In genomic region chr2:13104388-13104787, GRCm38 (mm10) we compare ENCODE assay signal across 16 mouse cellular contexts.
A peak's percentile ranks its signal among the peaks of the same experiment; 100 is the strongest.
DNase-seq lines count a peak whose midpoint lies in the region; ATAC-seq lines count a peak whose summit lies in the region.
"Had no signal": no experiment of that assay in that cellular context is flagged by ENCODE, and none has a peak within 500 bp of the region (broad histone marks: within the 10 kb centered on the region; RNA-seq: fewer than 3 reads in every experiment).

No protein-coding gene starts in this region.

- peak; percentile 6 for DNase-seq in kidney, adult 11 months
- no peak for DNase-seq in kidney, postnatal 36 days
- peak; percentile 41 for DNase-seq in midbrain, embryonic 11.5 days (ENCODE audit: low spot score, missing footprints)
- no peak for DNase-seq in midbrain, embryonic 10.5 days (ENCODE audit: low spot score)
- peak; percentile 8 for DNase-seq in kidney, postnatal 14 days
- DNase-seq in layer of hippocampus, postnatal 25 days (ENCODE audit: extremely low spot score in 1 of 2, low spot score in 1 of 2): no peak
- DNase-seq in cerebellum, adult 9-10 months: no peak
- DNase-seq: adrenal gland, adult 2 months; adrenal gland, postnatal 25 days; cerebellum, adult 18-20 months; cerebellum, postnatal 10 days; forebrain, postnatal 0 days; gastrocnemius, postnatal 14 days had no signal

- H3K9ac ChIP-seq in midbrain, embryonic 11.5 days (ENCODE audit: low read length): no peak overlapping the region
- H3K9ac ChIP-seq: forebrain, embryonic 13.5 days; forebrain, postnatal 0 days; heart, embryonic 12.5 days had no signal

- H3K27ac ChIP-seq in midbrain, embryonic 11.5 days (ENCODE audit: low read depth, low read length): no peak overlapping the region
- H3K27ac ChIP-seq in midbrain, embryonic 10.5 days (replicated peaks): no peak overlapping the region
- H3K27ac ChIP-seq: embryonic facial prominence, embryonic 10.5 days; forebrain, embryonic 13.5 days had no signal

- H3K36me3 ChIP-seq in midbrain, embryonic 11.5 days (ENCODE audit: control insufficient read depth, insufficient read depth, low read length): no peaks in the 10 kb centered on the region
- H3K36me3 ChIP-seq in midbrain, embryonic 10.5 days: no peaks in the 10 kb centered on the region
- H3K36me3 ChIP-seq: embryonic facial prominence, embryonic 10.5 days; heart, embryonic 12.5 days had no signal

- H3K4me1 ChIP-seq in midbrain, embryonic 11.5 days (ENCODE audit: control insufficient read depth, insufficient read depth, low read length): no peaks in the 10 kb centered on the region
- peaks cover 10% of the 10 kb centered on the region for H3K4me1 ChIP-seq in midbrain, embryonic 10.5 days
- H3K4me1 ChIP-seq: embryonic facial prominence, embryonic 10.5 days; forebrain, embryonic 13.5 days had no signal

- no peak for ATAC-seq in midbrain, embryonic 11.5 days (ENCODE audit: low FRiP score)
- ATAC-seq: forebrain, embryonic 13.5 days; forebrain, postnatal 0 days had no signal

- H3K9me3 ChIP-seq in midbrain, embryonic 11.5 days (ENCODE audit: control insufficient read depth, low read length): no peaks in the 10 kb centered on the region
- no peaks in the 10 kb centered on the region for H3K9me3 ChIP-seq in midbrain, embryonic 10.5 days (replicated peaks)
- H3K9me3 ChIP-seq: embryonic facial prominence, embryonic 10.5 days; forebrain, embryonic 13.5 days; heart, embryonic 12.5 days had no signal

- H3K27me3 ChIP-seq in midbrain, embryonic 11.5 days (ENCODE audit: control insufficient read depth, insufficient read depth, low read length): no peaks in the 10 kb centered on the region
- no peaks in the 10 kb centered on the region for H3K27me3 ChIP-seq in midbrain, embryonic 10.5 days (ENCODE audit: low read depth, poor library complexity, severe bottlenecking)
- H3K27me3 ChIP-seq: forebrain, embryonic 13.5 days; heart, embryonic 12.5 days had no signal

- H3K4me2 ChIP-seq in midbrain, embryonic 11.5 days: no peak overlapping the region
- H3K4me2 ChIP-seq: forebrain, embryonic 13.5 days; heart, embryonic 12.5 days had no signal

- WGBS in midbrain, embryonic 11.5 days: 36% methylated on average over 2 of the region's 2 CpGs
- WGBS in midbrain, embryonic 10.5 days: 42% methylated on average over 2 of the region's 2 CpGs

- H3K4me3 ChIP-seq in midbrain, embryonic 11.5 days (ENCODE audit: low read depth, low read length): no peak overlapping the region
- no peak overlapping the region for H3K4me3 ChIP-seq in midbrain, embryonic 10.5 days
- H3K4me3 ChIP-seq: embryonic facial prominence, embryonic 10.5 days; forebrain, embryonic 13.5 days; heart, embryonic 12.5 days had no signal

Comparison
In these comparisons a context has a peak if more than half of its experiments do, and no peak if none do; other contexts are left out.
1. DNase-seq: peak in kidney, adult 11 months (single experiment), midbrain, embryonic 11.5 days (single experiment) and kidney, postnatal 14 days (single experiment); none in kidney, postnatal 36 days (0 of 2), midbrain, embryonic 10.5 days (single experiment), layer of hippocampus, postnatal 25 days (0 of 2) and cerebellum, adult 9-10 months (single experiment).